Mouse (Mus musculus) erythroblast, adult 5-6 weeks (primary cell): ENCODE data around the gene Nfkbie. TPM values are rescaled to one million over a fixed set of nuclear protein-coding genes. Genes with fewer than 3 reads are reported as not detected.

ENCODE experiments used
- ATAC-seq: replicated peaks from 2 replicates; pipeline ENCODE4 v1.8.0; 2016; ENCODE audit warnings: moderate number of reproducible peaks, mild to moderate bottlenecking, moderate TSS enrichment, inconsistent platforms; ENCODE audit not compliant: poor library complexity, low FRiP score, severe bottlenecking
- total RNA-seq, 2 experiments: library from RNA; stranded (forward) in 1 of 2; stranded (reverse) in 1 of 2; fragments of 150-400 nt in 1 of 2; fragments of 200-764, 138-1000 nt in 1 of 2; gene quantifications; 2 replicates each; pipeline versions ENCODE4 v1.2.3 to v1.2.4; 2015 to 2017; ENCODE audit warnings: low replicate concordance in 2 of 2

The Nfkbie gene
- total RNA-seq, 2 experiments from 2014 or later: 1.1 to 1.5 TPM

DNA sequence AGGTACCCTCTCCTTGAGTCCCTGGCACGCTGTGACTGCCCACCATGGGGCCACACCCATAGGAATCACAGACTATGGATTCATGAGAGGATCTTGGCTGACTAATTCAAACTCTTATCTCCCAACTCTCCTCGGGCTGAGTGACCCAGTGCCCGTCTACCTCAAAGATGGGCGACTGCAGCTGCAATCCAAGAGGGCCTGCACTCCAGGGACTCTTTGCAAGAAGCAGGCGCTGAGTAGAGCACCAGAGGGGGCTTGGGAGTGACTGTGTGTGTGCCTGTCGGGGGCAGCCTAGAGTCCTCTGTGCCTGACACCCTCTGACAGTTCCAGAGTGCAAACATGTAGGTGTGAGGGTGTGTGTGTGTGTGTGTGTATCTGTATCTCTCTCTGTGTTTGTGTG is 13.4 kb upstream of the Nfkbie start:
- ATAC-seq: no peak

DNA sequence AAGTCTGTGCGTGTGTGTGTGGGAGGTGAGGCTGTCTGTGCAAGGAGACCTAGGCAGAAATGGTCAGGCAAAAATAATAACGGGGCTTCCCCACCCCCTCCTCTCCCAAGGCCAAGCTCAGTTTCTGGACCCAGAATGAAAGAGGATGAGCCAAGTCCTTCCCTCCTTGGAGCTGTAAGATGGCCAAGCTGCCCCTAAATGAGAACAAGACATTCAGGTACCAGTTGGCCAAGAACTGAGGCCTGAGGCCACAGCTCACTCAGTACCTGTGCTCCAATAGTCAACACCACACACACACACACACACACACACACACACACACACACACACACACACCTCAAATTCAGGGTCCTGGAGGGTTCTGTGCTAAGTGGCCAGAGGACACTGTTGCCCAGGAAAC is 12.8 kb upstream of the Nfkbie start:
- no peak for ATAC-seq

- ATAC-seq: no peak
These were observed 12.4 kb upstream of the Nfkbie start for GRCm38 (mm10) chr17:45543115-45543514.

GRCm38 (mm10) chr17:45544001-45544872 is 11.3 kb upstream of the Nfkbie start:
- ATAC-seq: no peak

- no peak for ATAC-seq
These were observed 10.6 kb upstream of the Nfkbie start for GRCm38 (mm10) chr17:45544873-45545277.

- ATAC-seq: no peak
These were observed 10.1 kb upstream of the Nfkbie start for GRCm38 (mm10) chr17:45545278-45545961.

DNA sequence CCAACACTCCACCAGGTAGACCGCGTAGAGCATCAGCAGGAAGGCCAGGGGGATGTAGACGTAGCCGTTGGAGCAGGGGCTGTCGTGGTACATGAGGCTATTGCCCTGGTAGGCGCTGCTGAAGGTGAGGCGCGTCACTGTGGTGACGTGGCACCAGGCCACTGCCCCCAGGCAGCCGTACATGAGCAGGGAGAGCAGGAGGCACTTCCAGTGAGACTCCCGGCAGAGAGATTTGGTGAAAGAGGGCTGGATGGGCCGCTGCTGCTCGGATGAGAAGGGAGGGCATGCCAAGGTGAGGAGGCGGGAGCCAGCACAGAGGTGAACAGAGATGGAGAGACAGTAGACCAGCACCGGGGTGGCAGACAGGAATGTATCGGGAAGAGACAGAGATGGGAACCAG is 8.6 kb upstream of the Nfkbie start:
- ATAC-seq: no peak

GRCm38 (mm10) chr17:45547461-45548190 is 7.9 kb upstream of the Nfkbie start:
- no peak for ATAC-seq

- ATAC-seq: no peak
These were observed 6.7 kb upstream of the Nfkbie start for GRCm38 (mm10) chr17:45548541-45549512.

- no peak for ATAC-seq
These were observed 5.8 kb upstream of the Nfkbie start, which contains the start of gene Tmem151b for GRCm38 (mm10) chr17:45549617-45550181. Gene Tmem151b, minus strand, starts transcription at chr17:45549677.

DNA sequence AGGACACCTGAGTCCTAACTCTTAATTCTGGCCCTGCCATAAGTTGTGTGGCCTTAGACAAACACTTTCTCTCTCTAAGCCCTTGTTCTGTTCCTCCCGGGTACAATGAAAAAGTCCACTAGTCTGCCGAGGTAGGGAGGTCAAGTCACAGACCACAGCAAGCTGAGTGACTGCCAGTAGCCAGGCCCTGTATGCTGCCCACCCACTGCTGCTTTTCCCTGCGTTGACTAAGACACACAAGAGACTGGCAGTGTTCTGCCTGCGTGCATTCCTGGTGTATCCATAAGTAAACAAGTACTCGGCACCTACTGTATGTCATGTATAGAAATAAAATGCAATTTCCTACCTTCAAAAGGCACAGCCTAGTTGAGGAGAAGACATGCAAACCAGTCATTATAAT is 5.2 kb upstream of the Nfkbie start:
- ATAC-seq: no peak

- no peak for ATAC-seq
These were observed 4.2 kb upstream of the Nfkbie start for GRCm38 (mm10) chr17:45551249-45551796.

DNA sequence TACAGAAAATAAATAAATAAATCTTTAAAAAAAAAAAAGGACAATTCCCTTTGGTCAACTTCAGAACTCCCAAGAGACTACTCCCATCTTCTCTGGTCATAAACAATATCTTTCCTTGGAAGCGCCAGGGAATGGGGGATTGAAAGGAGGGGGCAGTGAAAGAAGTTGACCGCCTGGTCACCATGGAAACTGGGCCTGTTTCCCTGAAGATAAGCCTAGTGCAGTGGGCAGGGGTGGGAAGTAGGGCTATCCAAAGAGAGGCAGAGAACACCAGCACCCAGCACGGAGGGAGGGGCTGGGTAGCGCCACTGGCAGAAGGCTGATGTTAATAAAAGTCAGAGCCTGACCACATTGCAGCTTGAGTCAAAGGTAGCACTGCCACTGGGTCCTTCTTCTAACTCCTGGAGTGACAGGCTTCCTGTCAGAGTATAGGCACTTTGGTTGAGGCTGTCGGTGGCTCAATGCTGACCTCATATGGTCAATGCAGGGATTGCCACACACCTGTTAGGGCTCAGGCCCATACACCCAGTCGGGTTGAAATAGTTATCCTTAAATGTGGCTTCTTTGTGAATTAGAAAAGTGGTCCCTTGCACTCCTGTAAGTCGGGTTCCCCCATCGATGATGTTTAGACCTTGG is 3.6 kb upstream of the Nfkbie start:
- peak; percentile 70 for ATAC-seq

GRCm38 (mm10) chr17:45553065-45553464 is 2.4 kb upstream of the Nfkbie start:
- no peak for ATAC-seq

DNA sequence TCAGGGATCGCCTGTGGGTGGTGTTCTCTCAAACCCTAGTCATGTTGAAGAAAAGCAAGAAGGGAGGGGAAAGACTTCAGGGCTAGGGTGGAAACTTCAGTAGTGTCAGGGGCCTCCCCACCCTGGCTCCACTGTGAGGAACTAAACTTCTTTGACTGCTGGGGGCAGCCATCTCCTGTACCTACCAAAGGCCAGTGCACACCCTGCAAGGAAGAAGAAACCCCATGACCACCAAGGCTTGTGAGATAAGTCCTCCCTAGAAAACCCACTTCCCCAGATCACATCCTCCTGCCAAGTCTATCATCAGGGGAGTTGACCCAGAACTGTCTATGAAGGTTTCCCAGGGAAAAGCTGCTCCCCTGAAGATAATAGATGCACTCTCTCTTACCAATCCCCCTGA is 1.1 kb upstream of the Nfkbie start:
- ATAC-seq: no peak

DNA sequence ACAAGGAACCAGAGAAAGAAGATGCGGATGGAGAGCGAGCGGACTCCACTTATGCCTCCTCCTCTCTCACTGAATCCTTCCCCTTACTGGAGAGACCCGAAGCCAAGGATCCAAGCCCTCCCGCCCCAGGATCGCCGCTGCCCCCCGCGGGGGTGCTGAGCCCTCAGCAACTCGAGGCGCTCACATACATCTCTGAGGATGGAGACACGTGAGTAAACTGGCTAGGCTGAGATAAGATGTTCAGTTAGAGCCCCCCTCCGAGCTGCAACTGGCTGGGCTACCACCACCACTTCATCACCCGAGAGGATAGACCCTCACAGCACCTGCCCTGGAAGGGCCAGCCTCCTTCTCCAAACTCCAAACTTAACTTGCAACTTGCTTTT is 595 bp downstream of the Nfkbie start:
- ATAC-seq: no peak

DNA sequence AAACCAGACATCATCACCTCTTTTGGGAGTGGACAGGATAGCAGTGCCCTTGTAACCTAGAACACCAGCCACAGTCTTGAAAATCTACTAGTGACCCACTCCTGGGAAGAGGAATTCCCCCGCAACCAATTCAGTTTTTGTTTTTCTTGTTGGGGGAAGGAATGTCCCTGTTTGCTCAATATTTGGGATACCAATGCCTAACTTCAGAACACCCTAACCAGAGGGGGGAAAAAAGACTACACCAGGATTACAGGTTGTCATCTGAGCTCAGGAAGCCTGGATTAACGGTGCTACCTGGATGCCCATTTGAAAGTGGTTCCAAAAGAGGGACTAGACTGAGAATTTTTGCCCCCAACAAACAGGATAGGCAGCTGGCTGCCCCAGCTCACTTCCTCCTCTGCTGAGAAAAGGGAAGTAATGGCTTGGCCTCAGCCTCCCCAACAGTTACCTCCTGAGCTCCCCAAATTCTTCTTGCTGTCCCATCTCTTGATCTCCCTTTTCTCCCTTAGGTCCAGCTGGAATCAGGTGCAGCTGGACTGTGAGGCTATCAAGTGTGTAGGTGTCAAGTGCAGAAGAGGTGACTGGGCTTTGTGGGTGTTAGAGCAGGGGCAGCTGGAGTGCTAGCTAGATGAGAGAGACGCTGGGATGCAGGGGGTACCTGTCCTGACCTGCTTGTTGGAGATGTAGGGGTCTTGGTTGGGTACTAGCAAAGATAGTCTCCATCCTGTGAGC is 1.2 kb downstream of the Nfkbie start:
- ATAC-seq: no peak
